In genomic region chr2:52537155-52537554, GRCm38 (mm10) we compare ENCODE assay signal across 11 mouse cellular contexts.
DNase-seq lines count a peak whose midpoint lies in the region.
"Had no signal": no experiment of that assay in that cellular context is flagged by ENCODE, and none has a peak within 500 bp of the region (broad histone marks: within the 10 kb centered on the region; RNA-seq: fewer than 3 reads in every experiment).

No protein-coding gene starts in this region.

- peak; percentile 37 for DNase-seq in gastrocnemius, adult 18-20 months (ENCODE audit: low spot score)
- DNase-seq in gastrocnemius, postnatal 10 days = no peak
- DNase-seq in gastrocnemius, postnatal 25 days = peak; percentile 45
- no peak for DNase-seq in gastrocnemius, adult 8-10 months (ENCODE audit: low spot score in 2 of 2)
- peak; percentile 48 for DNase-seq in brain, adult 2 months (ENCODE audit: low read depth, low spot score)
- peak; percentile 55 for DNase-seq in skeletal muscle tissue, adult 2 months (ENCODE audit: low read depth, low spot score)
- DNase-seq: adrenal gland, adult 2 months; adrenal gland, postnatal 36 days; heart, adult 2 months; heart, postnatal 4 days; kidney, adult 2 months had no signal

Comparison
In these comparisons a context has a peak if more than half of its experiments do, and no peak if none do; other contexts are left out.
1. DNase-seq: peak in gastrocnemius, adult 18-20 months (single experiment), gastrocnemius, postnatal 25 days (single experiment), brain, adult 2 months (single experiment) and skeletal muscle tissue, adult 2 months (single experiment); none in gastrocnemius, postnatal 10 days (single experiment) and gastrocnemius, adult 8-10 months (0 of 2).